Mouse (Mus musculus) thymus, postnatal 0 days (tissue): ENCODE data around the gene Rapgef4. TPM values are rescaled to one million over a fixed set of nuclear protein-coding genes. Genes with fewer than 3 reads are reported as not detected.
"Not testable (repeated sequence)": the region's sequence is repeated elsewhere in the genome, so short reads cannot be mapped to it uniquely, and the experiment has no call there.

Experiments used
- DNase-seq: peaks from one replicate; pipeline ENCODE4 v3.0.0-alpha.2; 2015; ENCODE audit warnings: low spot score
- polyA plus RNA-seq: library from polyadenylated mRNA; unstranded; fragments of >200 nt; fragmentation: Nextera tagmentation; extraction: Ambion mirVana; gene quantifications from 2 replicates; pipeline ENCODE4 v1.2.1, GENCODE M21; 2015

Rapgef4 gene
- polyA plus RNA-seq, 1 experiment from 2014 or later: 4.2 TPM

DNA sequence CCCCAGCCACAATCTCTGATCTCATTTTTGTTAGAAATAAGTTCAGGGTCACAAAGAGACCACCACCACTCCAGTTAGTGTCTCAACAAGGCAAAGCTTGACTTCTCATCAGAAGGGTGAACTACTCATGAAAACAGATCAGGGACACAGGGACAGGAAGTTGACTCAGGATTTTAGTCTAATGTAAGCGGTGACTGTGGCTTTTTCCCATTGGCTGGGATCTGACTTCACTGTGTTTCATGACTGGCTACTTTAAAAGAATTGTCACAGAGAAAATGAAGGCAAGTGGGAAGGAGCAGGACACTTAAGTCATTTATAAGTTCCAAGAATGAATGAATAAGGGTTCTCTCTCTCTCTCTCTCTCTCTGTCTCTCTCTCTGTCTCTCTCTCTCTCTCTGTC, 45.5 kb downstream of the Rapgef4 start:
- no peak for DNase-seq

DNA sequence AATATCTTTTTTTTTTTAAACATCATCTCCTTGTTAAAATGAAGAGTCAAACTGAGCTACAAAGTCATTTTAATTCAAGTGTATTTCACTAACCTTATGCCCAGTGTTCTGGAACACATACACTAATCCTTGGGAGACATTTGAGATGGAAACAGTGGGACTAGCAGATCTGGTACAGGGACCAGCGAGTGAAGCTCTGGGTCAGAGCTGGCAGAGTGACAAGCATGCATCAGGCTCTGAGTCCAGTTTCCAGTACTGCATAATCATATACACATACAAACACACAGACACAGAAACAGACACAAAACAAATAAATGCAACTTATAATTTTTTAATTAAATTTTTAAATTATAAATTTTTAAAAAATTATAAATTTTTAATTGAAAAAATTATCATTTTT, 48.0 kb downstream of the Rapgef4 start:
- DNase-seq: no peak

DNA sequence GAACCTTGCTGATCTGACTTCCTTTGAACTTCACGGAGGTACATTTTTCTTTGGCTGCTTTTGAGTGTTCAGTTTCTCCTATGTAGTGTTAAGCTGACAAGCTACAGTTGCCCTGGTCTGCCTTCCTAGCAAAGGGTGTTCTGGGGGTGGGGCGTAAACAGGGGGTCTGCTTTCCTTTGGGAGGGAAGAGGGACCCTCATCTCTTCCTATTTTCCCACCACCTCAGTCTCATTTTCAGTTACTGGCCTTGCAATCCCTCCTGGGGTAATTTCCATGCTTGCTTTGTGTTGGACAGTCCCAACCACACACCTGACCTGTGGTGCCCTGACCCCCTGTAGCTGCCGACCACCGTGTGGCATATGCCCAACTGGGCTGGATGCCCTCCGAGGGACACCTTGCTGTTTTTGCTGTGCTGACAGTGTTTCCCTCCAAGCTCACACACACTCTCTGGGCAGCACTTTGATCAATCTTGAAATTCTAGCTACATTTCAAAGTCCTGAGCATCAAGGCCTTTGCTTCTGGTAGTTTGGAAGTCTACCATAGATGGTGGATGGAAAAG, 48.6 kb downstream of the Rapgef4 start:
- no peak for DNase-seq

DNA sequence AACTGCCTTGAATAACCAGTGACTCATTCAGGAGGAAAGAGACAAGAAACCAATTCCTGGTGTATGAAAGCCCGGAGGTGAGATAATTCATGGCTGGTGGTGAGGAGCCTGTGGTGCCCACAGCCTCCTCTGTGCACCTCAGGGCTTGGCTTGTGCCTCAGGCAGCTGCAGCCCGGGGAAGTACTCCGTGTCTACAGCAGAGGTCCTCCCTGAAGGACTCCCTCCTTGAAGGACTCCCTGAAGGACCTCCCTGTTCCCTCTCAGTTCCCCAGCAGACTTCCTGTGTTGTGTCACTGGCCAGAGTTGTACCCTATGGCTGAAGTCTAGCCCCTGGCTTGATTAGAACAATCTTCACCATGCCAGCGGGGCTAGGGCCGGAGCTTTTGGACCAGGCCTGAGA, 50.7 kb downstream of the Rapgef4 start:
- DNase-seq: no peak

DNA sequence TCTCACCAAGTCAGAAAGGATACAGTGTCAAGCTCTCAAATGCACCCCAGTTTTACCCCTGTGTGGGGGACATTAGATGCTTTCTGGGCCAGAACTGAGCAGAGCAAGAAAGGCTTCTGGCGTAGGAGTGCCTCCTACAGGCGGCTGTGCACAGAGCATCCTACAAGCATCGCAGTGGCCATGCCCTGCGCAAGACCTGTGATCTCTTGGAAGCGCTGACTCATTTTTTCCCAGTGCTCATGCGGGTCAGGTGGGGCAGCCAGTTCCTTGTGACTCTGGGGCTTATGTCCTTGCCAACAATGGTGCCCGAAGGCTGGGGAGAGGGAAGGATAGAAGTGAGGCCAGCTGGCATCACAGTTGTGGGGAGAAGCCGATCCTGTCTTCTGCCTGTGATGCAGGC, 54.6 kb downstream of the Rapgef4 start:
- peak; percentile 45 for DNase-seq

DNA sequence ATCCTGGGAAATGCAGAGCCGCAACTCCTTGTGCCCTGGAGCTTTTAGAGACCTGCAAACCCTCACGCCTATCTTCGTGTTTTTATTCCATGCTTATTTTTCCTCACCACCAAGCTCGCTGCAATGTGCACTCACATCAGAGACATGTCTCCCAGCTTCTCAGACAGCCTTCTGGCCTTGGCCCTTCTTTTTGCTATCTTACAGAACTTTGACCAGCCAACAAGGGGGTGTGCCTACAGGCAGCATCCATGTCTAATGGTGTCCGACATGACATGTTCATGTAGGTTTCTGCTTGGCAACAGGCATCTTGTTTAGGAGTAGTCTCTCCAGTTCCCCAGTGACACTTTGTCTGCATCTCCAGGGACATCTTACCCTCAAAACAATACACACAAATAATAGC, 56.3 kb downstream of the Rapgef4 start:
- no peak for DNase-seq

DNA sequence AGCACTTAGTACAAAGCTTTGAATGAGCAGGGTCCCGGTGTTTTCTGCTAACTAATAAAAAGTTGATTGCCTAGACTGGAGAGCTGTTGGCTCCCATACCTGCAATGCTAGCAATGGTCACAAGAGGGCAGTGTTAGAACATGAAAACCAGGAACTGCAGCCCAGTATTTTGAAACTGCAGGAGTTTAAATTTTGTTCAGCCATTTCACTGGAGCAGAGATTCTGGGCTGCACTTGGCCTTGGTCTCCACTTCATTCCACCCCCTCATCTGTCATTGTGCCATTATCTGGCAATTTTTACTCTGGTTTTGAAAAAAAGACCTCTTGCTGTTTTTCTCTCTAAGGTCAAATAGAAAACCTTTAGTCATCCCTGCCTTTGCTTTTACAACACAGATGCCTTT, 57.2 kb downstream of the Rapgef4 start:
- DNase-seq: peak; percentile 84

DNA sequence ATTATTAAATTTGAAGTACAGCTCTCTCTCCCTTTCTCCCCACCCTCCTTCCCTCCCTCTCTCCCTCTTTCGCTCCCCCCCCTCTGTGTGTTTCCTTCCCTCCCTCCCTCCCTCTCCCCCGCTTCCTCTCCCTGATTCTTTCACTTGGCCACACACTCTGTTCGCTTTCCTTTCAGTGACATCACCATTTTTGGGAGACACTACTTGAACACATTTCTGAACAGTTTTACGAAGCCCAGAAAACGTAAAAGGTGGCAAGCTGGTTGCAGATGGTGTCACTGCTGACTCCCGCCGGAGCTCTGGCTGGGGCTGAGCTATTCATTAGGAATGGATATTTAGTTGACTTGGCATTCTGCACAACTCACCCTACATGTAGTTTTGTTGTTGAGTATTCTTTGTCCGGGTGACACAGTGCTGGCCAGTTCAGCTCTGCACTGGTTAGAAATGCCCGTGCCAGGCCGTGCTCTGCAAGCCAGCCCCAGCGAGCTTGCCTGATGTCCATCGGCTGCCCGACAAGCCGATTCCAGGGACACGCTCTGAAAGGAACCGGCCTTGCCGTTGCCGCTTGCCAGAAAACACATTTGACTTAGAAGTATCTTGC, 57.7 kb downstream of the Rapgef4 start:
- DNase-seq: no peak

DNA sequence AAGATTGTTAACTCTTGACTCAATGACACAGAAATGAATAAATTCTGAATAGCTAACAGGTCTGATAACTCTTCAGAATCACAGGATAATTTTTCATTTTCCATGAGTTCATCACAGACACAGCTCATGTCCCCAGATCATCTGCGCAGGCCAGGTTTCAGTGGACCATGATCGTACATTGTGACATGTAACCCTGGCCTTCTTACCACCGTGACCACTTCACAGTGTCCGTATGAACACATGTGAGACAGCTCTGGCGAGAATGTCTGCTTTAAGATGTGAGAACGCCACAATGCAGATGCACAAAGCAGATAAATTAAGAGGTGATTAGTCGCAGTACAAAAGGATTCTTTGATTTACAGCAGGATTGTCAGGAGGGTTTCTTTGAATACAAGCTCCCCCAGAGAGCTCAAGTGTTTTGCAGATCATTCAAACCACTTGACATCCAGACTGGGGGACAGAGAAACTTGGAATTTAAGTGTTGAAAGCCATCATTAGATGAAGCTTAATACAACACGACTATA, 58.5 kb downstream of the Rapgef4 start:
- DNase-seq: no peak

DNA sequence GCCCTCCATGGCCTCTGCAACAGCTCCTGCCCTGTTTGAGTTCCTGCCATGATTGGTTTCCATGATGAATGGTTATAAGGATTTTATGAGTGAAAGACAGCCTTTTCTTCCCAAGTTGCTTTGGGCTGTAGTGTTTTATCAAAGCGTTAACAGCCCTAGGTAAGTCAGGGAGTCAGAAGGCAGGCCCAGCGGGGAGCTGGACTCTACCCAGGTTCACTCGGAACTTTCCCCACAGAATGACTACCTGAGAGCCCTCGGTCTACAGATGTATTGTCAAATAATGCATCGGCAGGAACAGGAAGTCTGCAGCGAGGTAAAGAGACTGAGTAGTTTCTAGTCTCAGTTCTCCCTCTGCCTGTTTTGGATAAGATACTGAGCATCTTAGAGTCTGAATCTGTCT, 60.0 kb downstream of the Rapgef4 start:
- no peak for DNase-seq

DNA sequence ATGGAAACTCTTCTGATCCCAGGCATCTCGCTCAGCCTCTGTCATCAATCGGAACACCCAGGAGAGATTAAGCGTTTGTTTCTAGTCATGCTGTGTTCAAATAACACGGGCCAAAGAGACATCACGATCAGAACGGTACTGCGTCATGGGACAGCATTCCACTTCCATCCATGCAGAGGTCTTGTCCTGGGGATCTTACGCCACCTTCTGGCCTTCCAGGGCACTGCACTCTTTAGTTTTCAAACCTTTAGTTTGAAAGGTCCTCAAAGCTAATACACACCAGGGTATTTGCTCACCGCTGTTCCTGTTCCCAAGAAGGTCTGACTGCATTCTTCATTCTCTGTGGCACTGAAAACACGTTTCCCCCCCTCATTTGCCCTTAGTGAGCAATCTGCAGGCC, 61.1 kb downstream of the Rapgef4 start:
- DNase-seq: no peak

DNA sequence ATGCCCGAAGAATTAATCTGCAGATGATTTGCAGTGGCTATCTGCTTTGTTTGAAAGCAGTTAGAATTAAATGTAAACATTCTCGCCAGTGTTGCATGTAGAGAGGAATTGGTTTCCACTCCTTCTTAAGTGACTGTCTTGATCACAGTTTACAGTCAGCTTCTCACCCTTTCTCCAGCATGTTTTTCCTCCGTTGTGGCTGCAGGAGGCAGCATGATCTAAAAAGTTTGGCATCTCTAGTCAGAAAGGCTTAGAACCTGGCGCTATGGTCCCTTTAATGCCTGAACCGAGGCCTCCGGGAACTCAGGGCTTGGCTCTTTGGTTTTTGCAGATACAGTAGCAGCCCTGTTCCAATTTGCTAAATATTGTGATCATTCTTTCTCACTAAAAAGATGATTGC, 63.2 kb downstream of the Rapgef4 start:
- DNase-seq: no peak

DNA sequence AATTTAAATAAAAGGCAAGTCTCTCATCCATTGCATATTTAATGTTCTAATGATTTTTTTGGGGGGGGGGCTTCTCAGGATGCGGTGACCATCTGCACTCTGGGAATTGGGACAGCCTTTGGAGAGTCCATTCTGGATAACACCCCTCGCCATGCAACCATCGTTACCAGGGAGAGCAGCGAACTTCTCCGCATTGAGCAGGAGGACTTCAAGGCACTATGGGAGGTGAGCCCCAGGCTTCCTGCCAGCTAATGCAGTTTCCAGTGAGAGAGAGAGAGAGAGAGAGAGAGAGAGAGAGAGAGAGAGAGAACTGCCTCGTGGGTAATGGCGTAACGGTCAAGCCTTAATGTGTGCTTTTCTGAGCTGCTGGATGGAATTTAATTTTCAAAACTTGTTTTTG, 64.0 kb downstream of the Rapgef4 start:
- DNase-seq: no peak

DNA sequence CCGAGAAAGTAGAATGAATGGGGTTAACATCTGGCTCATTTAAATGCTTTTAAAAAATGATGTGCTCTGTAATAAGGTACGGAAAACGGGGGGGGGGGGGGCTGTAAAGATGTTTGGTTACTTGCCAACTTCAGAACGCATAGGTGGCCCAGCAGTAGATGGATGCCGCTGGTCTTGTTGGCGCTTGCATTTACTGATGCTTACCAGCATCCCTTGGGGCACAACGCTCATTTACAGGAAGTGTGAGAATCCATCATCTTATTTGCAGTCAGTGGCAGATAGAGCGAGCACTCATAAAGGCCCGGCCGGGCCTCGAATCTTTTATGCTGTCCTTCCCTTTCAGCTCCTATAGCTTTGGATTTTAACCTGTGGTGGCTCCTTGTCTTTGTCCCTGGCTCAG, 64.6 kb downstream of the Rapgef4 start:
- no peak for DNase-seq

DNA sequence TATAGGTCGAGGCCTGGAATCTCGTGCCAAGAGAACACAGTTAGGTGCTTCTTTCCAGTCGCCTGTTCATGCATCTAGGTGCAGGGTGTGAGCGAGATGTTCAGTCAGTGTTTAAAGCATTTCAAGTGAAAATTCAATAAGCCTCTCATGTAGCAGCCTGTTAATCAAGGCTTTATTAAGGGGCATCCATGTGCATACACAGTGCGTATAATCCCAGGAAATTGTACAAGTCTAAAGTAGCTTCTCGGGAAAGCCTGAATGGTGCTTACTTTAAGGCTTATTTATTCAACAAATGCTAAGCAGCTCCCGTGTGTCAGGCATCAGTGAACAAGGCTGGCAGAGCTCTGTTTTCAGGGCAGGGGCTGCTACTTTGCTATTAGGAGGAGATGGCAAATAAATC, 69.4 kb downstream of the Rapgef4 start:
- DNase-seq: no peak

DNA sequence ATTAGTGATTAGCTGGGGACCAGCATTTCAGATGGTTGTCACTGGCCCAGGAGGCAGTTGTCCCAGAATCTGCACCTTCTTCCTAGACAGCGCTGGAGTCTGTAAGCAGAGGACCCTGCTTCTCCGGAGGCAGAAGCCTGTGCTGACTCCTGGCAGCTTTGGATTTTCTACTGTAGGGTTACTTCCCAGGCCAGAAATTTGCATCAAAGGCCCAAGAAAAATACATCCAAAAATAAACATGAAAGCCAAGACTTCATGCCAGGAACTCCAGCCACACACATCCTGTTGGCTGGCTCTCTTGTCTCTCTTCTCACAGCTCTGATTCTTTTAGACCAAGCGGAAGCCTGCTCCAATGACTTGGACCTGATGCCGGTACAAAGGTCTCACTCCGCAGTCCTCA, 73.2 kb downstream of the Rapgef4 start:
- DNase-seq: no peak

DNA sequence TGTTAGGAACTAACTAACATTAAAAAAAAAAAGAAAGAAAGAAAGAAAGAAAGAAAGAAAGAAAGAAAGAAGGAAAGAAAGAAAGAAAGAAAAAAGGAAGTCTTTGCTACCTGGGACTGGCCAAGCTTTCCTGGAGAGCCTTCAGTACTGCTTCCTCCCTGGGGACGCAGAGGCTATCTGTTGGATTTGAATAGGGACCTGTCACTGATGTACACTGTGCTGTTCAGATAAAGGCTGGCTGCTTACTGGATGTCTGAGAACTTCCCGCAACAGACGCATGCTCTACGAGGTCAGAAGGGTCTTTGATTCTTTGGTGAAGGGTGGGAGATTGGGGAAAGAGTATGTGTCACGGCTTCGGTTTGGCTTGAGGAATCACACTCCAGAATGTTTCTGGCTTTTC, 73.7 kb downstream of the Rapgef4 start:
- no peak for DNase-seq

DNA sequence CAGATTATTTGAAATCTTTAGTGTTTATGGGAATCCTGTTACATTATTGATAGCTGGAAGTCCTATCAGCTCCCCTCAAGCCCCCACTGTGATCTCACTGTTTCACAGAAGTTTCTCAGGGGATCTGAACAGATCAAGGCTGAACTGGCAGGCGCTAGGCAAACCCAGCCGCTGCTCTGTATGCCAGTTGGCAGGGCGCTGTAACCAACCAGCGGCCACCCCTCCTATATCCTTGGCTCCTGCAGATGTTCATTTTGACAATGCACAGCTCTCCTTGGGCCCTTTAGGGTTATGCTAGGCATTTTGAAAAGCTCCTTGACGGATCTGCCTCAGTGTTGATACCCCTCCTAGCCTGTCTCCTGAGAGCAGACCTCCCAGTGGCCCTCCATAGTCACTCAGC, 74.4 kb downstream of the Rapgef4 start:
- no peak for DNase-seq

DNA sequence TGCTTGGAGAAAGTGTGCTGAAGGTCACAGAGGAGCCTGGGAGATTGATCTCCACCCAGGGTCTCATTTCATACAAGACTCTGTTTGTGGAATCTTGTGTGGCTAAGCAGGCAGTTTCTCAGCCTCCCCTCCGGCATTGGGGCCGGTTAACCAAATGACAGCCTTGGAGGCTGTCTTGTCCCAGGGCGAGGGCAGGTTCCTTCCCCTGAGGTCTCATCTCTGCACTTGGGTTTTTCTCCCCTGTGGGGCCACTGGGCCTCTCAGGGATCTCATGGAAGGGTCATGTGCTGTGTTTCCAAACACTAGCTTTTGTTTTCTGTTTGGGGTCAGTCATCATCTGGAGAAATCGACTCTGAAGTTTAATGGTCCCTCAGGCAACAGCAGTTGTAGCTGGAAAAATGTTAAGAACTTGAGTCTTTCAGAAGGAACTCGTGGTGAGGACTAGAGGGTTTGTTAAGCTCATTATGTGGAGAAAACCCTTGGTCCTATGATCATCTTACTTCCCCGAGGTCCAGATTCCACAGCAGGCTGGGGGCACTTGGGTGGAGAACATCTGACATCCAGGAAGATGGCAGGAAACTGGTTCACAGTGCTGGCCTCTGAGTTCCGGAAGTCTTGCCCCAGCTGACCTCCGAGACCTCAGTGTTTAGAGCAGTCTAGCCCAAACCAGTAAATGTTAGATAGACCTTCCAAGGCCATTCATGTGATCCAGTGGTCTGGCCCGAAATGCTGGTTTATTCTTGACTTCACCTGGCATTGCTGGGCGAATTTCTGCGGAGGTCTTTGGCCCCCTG, 75.2 kb downstream of the Rapgef4 start:
- DNase-seq: no peak

DNA sequence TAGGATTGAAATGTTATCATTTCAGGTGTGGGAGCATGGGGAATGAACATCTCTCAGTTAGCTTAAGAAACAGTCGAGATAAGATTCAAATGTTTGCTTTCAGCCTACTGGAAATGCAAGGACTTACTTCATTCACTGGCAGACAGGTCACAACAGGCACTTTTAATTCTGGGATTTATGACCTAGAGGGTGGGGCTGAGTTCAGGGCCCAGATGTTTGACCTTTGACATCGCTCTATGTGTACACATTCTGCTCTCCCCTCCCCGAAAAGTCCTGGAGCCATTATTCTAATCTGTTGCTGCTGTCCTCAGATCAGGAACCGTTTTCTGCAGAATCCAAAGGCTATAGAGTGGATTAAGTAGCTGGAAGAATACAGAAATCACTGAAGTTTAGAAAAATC, 81.9 kb downstream of the Rapgef4 start:
- no peak for DNase-seq

DNA sequence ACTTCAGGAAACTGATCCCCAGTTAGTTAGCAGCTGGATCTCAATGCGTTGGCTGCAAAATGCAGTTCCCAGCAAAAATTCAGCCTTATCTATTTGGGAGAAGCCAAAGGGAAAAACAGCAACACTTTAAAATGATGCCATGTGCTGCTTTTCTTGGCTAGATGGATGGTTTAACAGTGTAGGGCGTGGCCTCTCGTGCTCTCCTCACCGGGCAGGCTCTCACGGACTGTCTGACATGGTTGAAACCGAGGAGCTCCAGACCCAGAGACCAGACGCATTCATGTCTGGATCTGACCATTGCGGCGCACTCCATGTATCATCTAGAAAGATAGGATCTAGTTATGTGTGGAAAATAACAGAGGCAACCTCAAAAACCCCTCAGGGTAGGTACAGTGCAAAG, 87.5 kb downstream of the Rapgef4 start:
- DNase-seq: no peak

DNA sequence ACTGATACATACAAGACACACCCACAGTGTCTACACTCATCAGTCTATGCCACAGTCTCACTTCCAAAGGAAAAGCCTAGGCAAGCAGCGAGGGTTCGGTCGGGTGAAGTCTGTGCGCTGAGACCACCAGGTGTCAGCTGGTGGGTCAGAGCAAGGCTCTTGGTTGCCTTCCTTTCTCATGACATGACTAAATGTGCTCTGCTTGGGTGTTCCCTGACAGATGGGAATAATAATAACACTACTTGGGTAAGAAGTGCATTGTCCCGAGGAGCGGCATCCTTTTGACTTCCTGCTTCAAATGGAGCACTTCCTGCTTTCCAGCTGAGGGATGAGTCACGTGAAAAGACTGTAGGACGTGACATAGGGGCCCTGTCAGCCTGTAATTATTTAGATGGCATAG, 89.0 kb downstream of the Rapgef4 start:
- DNase-seq: no peak

DNA sequence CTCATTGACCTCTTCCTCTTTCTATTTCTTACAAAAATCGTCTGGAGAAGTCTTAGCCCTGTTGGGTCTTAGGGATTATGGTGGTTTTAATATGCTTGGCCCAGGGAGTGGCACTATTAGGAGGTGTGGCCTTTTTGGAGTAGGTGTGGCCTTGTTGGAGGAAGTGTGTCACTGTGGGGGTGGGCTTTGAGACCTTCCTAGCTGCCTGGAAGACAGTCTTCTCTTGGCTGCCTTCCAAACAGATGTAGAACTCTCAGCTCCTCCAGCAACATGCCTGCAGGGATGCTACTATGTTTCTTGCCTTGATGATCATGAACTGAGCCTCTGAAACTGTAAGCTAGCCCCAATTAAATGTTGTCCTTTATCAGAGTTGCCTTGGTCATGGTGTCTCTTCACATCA, 92.1 kb downstream of the Rapgef4 start:
- not testable (repeated sequence) for DNase-seq
